Mouse (Mus musculus) liver, embryonic 12.5 days (tissue): Measurements from ENCODE around the gene Pgm5. TPM values are rescaled to one million over a fixed set of nuclear protein-coding genes. Genes with fewer than 3 reads are reported as not detected.

ENCODE experiments used
- ATAC-seq: fragments of 200-750 bp; cut with Nextera tagmentation; 2 replicates; pipeline ENCODE4 v1.8.0; 2017; ENCODE audit warnings: moderate number of reproducible peaks, mild to moderate bottlenecking, moderate library complexity
- H3K27ac ChIP-seq: fragments of 300-500 bp; sonication (generic); 2 replicates; pipeline ENCODE4 v1.5.1; 2016; ENCODE audit warnings: mild to moderate bottlenecking
- H3K27me3 ChIP-seq: fragments of 300-500 bp; sonication (generic); replicated peaks from 2 replicates; pipeline ENCODE4 v1.6.1; 2016; ENCODE audit warnings: mild to moderate bottlenecking, moderate library complexity
- H3K36me3 ChIP-seq: fragments of 300-500 bp; sonication (generic); 2 replicates; pipeline ENCODE4 v1.6.1; 2016; ENCODE audit warnings: mild to moderate bottlenecking, moderate library complexity
- H3K4me1 ChIP-seq: fragments of 300-500 bp; sonication (generic); 2 replicates; pipeline ENCODE4 v1.6.1; 2016
- H3K4me2 ChIP-seq: fragments of 300-500 bp; sonication (generic); 2 replicates; pipeline ENCODE4 v1.6.1; 2016; ENCODE audit warnings: mild to moderate bottlenecking, moderate library complexity
- H3K4me3 ChIP-seq: fragments of 300-500 bp; sonication (generic); 2 replicates; pipeline ENCODE4 v1.5.1; 2016; ENCODE audit warnings: mild to moderate bottlenecking, moderate library complexity
- H3K9ac ChIP-seq: fragments of 300-500 bp; sonication (generic); 2 replicates; pipeline ENCODE4 v1.6.1; 2016; ENCODE audit warnings: mild to moderate bottlenecking, moderate library complexity
- H3K9me3 ChIP-seq: fragments of 300-500 bp; sonication (generic); replicated peaks from 2 replicates; pipeline ENCODE4 v1.6.1; 2016; ENCODE audit warnings: mild to moderate bottlenecking, moderate library complexity
- WGBS: fragments of 180-500 bp; shearing (Covaris S2); methylation state at CpG from one replicate; pipeline ENCODE4 v1.1.7; 2016; ENCODE audit not compliant: insufficient replicate concordance; 5-methylcytosine and 5-hydroxymethylcytosine counted together
- polyA plus RNA-seq: library from polyadenylated mRNA; unstranded; fragments of >200 nt; fragmentation: Nextera tagmentation; extraction: Ambion mirVana; gene quantifications from 2 replicates; pipeline ENCODE4 v1.2.1, GENCODE M21; 2016

Gene Pgm5
- polyA plus RNA-seq, 1 experiment from 2014 or later = 0.62 TPM

DNA sequence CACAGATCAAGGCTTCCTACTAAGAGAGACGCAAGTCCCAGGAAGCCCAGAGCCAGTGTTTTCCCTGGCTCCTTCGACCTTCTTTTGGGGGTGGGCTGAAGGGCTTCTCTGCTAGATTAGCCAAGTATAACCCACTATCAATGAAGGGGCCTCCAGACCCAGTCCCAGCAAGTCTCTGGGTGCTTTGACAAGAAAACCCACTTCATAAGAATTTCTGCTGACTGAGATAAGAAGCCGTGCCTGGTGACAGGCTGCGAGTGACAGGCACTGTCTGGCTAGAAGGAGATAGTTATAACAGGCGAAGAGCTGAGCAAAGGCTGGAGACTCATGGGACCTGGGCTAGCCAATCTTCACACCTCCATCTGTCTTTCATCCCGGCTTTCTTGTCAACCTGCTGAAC lies 67.3 kb downstream of the Pgm5 start:
- Histone ChIP-seq H3K27ac (peak overlapping the region; percentile 97), H3K9me3 (no peaks in the 10 kb centered on the region), H3K27me3 (peaks cover 5% of the 10 kb centered on the region; the same call in 1 of the 2 replicates), H3K4me1 (peaks cover 59% of the 10 kb centered on the region), H3K36me3 (no peaks in the 10 kb centered on the region), H3K4me2 (peak overlapping the region; percentile 61), H3K4me3 (peak overlapping the region; percentile 16), H3K9ac (peak overlapping the region; percentile 54; the same call in 1 of the 2 replicates)
- peak; percentile 98 for ATAC-seq
- 11% methylated on average over 6 of the region's 6 CpGs for WGBS

DNA sequence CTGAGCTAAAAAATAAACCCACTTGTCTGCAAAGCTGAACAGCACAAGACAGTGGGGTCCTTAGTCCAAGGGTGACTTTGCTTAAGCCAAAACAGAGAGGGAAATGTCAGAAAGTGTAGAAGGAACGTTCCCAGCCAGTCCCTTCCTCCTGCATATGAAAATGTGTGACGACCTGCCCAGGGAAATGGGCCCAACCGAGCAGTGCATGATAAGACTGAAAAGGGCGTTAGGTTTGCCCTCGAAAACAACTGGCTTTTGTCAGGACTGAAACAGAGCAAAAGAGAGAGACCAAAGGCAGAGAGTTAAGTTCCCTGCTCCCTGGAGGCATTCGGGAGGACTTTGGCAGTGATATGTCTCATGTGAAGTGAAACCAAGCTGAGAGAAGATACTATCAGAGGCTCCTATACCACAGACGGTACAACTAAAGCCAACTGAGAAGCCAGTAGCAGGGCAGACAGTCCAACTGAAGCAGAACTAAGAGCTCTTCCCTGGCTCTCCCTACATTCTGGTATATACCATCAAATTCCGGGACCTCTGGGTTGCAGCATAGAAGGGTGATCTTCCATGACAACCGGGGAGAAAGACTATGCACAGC lies 68.0 kb downstream of the Pgm5 start:
- 23% methylated on average over 9 of the region's 9 CpGs for WGBS
- peak overlapping the region; percentile 54; the same call in 1 of the 2 replicates for H3K9ac ChIP-seq

DNA sequence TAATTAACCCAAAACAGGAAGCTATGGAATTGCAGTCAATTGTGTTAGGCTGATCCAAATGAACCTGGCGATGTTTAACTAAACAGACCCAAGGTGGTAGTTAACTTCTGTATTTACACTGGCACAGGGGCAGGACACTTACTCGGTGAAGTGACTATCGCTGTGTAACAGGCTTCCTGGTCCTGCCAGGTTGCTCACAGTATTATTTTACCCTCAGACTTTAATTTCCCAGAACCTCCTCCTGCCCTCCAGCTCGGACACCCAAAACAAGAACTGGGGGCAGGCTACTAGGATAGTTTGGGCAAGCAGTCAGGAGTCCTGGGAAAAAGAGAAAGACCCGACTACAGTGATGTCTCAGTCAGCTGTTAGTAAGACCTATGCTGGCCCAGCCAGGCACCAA lies 68.8 kb downstream of the Pgm5 start:
- H3K4me2 ChIP-seq = peak overlapping the region; percentile 61; the same call in 1 of the 2 replicates
- H3K27me3 ChIP-seq = peaks cover 6% of the 10 kb centered on the region; the same call in 1 of the 2 replicates
- no peak overlapping the region for H3K4me3 ChIP-seq
- ATAC-seq = no peak
- 0 out of 2 replicates have a peak overlapping the region, but pooled peaks have one; percentile 24 for H3K9ac ChIP-seq
- H3K4me1 ChIP-seq = peaks cover 60% of the 10 kb centered on the region
- 63% methylated on average over 5 of the region's 5 CpGs for WGBS
- peak overlapping the region; percentile 97; the same call in 1 of the 2 replicates for H3K27ac ChIP-seq
- H3K36me3 ChIP-seq = no peaks in the 10 kb centered on the region
- no peaks in the 10 kb centered on the region for H3K9me3 ChIP-seq

More for the DNA sequence above, 68.0 kb downstream of the Pgm5 start:
- no peaks in the 10 kb centered on the region for H3K36me3 ChIP-seq
- peak overlapping the region; percentile 61 for H3K4me2 ChIP-seq
- H3K27ac ChIP-seq = peak overlapping the region; percentile 97
- H3K27me3 ChIP-seq = peaks cover 5% of the 10 kb centered on the region
- peaks cover 63% of the 10 kb centered on the region for H3K4me1 ChIP-seq
- peak overlapping the region; percentile 16 for H3K4me3 ChIP-seq
- ATAC-seq = peak; percentile 36
- no peaks in the 10 kb centered on the region for H3K9me3 ChIP-seq

DNA sequence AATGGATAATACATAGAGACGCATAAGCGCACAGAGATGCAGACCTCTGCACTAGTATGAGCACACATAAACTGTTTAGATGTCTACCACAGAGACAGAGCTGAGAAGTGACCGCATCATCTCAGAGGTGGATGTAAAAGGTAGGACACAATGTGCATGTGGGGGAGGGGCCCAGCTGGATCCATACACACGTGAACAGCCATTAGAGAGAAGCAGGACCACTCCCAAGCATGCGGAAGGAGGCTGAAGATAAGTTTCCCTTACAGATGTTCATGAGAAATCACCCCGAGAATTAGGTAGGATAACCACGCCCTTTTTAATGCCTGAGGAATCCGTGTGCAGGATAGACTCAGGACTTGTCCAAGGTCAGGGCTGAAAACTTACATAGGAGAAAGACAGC lies 75.8 kb downstream of the Pgm5 start:
- peaks cover 14% of the 10 kb centered on the region for H3K4me1 ChIP-seq
- peak; percentile 59 for ATAC-seq
- WGBS = 60% methylated on average over 8 of the region's 8 CpGs
- no peaks in the 10 kb centered on the region for H3K36me3 ChIP-seq
- peaks cover 5% of the 10 kb centered on the region for H3K27me3 ChIP-seq
- H3K4me2 ChIP-seq = no peak overlapping the region
- no peaks in the 10 kb centered on the region for H3K9me3 ChIP-seq
- no peak overlapping the region for H3K4me3 ChIP-seq
- no peak overlapping the region for H3K27ac ChIP-seq
- no peak overlapping the region for H3K9ac ChIP-seq

DNA sequence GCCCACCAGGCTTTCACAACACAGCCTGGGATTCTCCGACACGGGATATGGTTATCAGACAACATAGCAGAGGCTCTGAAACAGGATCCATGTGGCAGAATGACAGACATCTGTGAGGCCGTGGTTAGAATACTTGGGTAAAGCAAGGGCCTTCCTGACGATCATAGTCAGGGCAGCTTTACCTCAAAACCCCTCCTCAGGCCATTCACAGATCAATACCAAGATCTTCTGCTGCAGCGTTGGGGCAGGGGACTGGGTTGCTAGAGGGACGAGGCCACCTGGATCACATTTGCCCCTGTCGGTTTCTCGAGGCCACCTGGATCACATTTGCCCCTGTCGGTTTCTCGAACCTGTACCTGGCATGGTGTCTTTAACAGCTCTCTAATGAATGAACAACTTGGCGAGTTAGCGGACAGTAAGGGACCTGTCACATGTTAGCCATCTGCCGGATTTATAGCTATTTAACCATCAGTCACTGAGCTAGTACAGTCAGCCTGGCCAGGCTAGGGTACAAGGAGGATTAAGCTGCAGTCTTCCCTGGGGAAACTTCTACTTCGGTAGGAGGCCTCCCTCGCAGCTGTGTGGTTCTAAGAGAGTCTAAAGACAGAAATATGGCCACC lies 76.5 kb downstream of the Pgm5 start:
- ATAC-seq = no peak
- H3K27ac ChIP-seq = no peak overlapping the region; the same call in 1 of the 2 replicates
- H3K36me3 ChIP-seq = no peaks in the 10 kb centered on the region

DNA sequence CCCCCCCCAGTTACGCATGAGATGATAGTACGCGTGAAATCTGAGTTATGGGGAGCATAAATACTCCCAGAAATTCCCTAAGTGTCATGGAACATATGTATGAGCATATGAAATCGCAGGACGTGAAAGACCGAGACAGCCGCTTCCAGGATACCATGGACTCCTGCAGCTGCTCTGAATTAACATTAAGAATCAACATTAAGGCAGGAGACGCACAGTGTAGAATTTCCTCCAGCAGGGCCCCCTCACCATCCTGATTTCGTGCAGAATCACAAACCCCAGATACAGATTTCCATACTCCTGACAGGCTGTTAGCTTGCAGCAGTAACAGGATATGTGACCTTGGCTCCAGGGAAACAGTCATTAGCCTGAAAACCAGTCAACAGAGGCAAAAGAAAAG lies 77.9 kb downstream of the Pgm5 start:
- Histone ChIP-seq H3K9me3 (no peaks in the 10 kb centered on the region), H3K27me3 (peaks cover 5% of the 10 kb centered on the region), H3K4me3 (no peak overlapping the region), H3K27ac (no peak overlapping the region), H3K4me2 (no peak overlapping the region), H3K36me3 (no peaks in the 10 kb centered on the region), H3K9ac (no peak overlapping the region), H3K4me1 (peaks cover 10% of the 10 kb centered on the region)
- ATAC-seq = no peak
- 68% methylated on average over 9 of the region's 9 CpGs for WGBS

More for the DNA sequence above, 76.5 kb downstream of the Pgm5 start:
- 69% methylated on average over 15 of the region's 15 CpGs for WGBS
- no peak overlapping the region for H3K9ac ChIP-seq
- peaks cover 5% of the 10 kb centered on the region for H3K27me3 ChIP-seq
- no peak overlapping the region for H3K4me3 ChIP-seq
- peaks cover 14% of the 10 kb centered on the region for H3K4me1 ChIP-seq
- H3K9me3 ChIP-seq = no peaks in the 10 kb centered on the region
- H3K4me2 ChIP-seq = no peak overlapping the region

DNA sequence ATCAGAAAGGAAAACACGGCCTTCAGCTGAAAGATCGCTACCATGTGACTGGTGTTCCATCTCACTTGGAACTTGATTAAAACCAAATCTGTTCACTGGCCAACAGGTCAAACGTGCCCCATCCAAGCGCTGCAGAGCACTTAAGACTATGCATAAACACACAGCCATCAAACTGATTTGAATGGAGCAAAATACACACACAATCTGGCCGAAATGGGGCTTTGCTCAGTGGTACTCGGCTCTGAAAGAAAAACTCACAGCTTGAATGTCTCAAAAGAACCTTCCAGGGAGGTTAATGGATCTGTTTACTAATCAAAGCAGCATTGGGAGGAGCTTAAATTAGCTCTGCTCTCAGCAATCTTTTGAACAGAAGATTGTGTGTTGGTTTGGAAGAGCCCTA lies 81.7 kb downstream of the Pgm5 start:
- Histone ChIP-seq H3K4me1 (no peaks in the 10 kb centered on the region), H3K9ac (no peak overlapping the region), H3K4me3 (no peak overlapping the region), H3K27ac (no peak overlapping the region), H3K4me2 (no peak overlapping the region), H3K36me3 (no peaks in the 10 kb centered on the region), H3K9me3 (no peaks in the 10 kb centered on the region), H3K27me3 (peaks cover 10% of the 10 kb centered on the region; the same call in 1 of the 2 replicates)
- 51% methylated on average over 6 of the region's 6 CpGs for WGBS
- ATAC-seq = no peak

DNA sequence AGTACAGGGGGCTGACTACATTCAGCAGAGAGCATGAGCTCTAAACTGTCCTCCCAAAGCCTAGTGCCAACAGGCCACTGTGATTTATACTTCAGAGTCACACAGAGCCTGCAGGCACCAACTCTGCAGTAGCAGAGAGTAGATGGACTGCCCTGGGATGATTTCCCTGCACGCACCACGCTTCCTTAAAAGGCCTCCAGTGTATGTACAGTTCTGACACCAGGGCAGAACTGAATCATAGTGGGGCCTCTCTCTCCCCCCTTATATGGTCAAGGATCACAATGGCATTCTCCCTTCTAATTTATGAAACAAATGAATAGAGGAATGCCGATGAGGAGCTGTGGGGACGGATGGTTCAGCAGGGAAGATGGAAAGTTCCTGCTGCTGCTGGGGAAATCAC lies 91.3 kb downstream of the Pgm5 start:
- Histone ChIP-seq H3K4me3 (no peak overlapping the region), H3K27me3 (no peaks in the 10 kb centered on the region), H3K27ac (no peak overlapping the region), H3K4me1 (no peaks in the 10 kb centered on the region), H3K9ac (no peak overlapping the region), H3K36me3 (no peaks in the 10 kb centered on the region), H3K9me3 (no peaks in the 10 kb centered on the region), H3K4me2 (no peak overlapping the region)
- ATAC-seq = no peak
- 75% methylated on average over 4 of the region's 4 CpGs for WGBS

DNA sequence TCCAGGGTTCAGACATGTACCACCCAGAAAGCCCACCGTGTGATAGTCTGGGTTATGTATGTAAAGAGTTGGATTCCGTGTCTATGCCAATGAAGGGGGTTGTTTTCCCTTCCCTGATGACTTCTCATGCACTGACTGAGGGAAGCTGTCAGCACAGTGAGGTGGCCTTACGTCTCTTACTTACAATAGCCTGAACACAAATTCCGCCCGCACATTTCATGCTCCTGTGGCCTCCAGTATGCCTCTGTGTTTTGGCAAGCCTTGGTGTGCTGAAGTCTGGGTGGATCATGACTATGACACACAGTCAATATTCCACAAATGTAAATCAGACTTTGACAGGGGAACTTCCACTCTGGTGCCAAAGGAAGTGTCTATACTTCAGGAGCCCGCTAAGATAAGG lies 94.3 kb downstream of the Pgm5 start:
- no peak for ATAC-seq

DNA sequence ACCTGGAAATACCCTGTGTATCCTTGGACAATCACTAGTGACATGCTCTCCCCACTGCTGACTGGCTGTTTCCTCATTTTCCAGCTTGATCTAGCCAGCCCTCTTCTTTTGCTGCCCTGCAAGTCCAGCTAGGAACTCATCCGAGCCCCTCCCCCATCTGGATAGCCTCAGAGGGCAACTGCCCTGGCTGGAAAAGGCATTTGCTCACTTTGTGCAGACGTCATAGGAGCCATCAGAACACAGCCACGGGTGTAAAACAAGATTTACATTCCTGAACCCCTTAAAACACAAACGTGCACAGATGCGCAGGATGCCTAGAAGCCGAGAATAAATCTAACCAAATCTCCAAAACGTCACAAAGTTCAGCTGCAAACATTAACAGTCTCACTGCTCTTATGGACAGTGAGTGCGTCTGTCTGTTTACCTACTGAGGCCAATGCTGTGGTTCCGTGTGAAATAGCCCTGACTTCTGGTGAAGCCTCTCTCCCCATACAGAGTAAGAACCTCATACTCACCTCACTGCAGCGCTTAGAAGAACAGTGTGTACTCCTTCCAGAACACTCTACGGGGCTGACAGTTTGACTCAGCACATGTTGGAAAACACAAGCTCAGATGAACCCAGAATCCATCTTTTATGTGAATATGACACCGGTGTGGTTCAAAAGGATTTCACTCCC lies 99.0 kb downstream of the Pgm5 start:
- peaks cover 5% of the 10 kb centered on the region; the same call in 1 of the 2 replicates for H3K27me3 ChIP-seq
- no peak overlapping the region for H3K4me3 ChIP-seq
- H3K36me3 ChIP-seq = no peaks in the 10 kb centered on the region
- no peaks in the 10 kb centered on the region for H3K9me3 ChIP-seq
- no peaks in the 10 kb centered on the region for H3K4me1 ChIP-seq
- no peak for ATAC-seq
- no peak overlapping the region for H3K27ac ChIP-seq
- H3K4me2 ChIP-seq = no peak overlapping the region
- no peak overlapping the region for H3K9ac ChIP-seq
- 67% methylated on average over 12 of the region's 12 CpGs for WGBS

More for the DNA sequence above, 94.3 kb downstream of the Pgm5 start:
- no peaks in the 10 kb centered on the region for H3K36me3 ChIP-seq
- H3K9me3 ChIP-seq = no peaks in the 10 kb centered on the region
- no peaks in the 10 kb centered on the region for H3K4me1 ChIP-seq
- 69% methylated on average over 6 of the region's 6 CpGs for WGBS
- no peak overlapping the region for H3K4me2 ChIP-seq
- no peak overlapping the region for H3K27ac ChIP-seq
- H3K4me3 ChIP-seq = no peak overlapping the region
- no peaks in the 10 kb centered on the region for H3K27me3 ChIP-seq
- no peak overlapping the region for H3K9ac ChIP-seq

DNA sequence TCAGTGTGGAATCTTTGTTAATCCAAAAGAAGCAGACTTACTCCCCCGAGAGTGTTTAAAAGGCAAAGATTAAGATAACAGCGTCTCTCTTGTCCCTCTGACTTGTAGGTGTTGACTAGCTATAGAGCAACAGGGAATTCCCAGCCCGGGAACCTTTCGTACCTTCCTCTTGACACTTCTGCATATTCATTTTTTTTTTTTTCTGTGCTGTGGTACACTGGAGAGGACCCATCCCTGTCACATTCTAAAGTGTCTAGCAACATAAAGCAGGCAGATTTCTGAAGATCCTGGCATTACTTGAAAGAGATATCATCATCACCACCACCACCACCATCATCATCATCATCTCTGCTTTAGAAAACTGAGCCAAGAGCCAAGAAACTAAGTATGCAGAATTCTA lies 105.0 kb downstream of the Pgm5 start:
- no peak for ATAC-seq
- H3K36me3 ChIP-seq = no peaks in the 10 kb centered on the region
- H3K9me3 ChIP-seq = no peaks in the 10 kb centered on the region
- H3K4me1 ChIP-seq = peaks cover 4% of the 10 kb centered on the region; the same call in 1 of the 2 replicates
- no peak overlapping the region for H3K27ac ChIP-seq
- no peak overlapping the region for H3K9ac ChIP-seq
- 45% methylated on average over 4 of the region's 4 CpGs for WGBS
- no peak overlapping the region for H3K4me3 ChIP-seq
- H3K27me3 ChIP-seq = peaks cover 10% of the 10 kb centered on the region; the same call in 1 of the 2 replicates
- no peak overlapping the region for H3K4me2 ChIP-seq

DNA sequence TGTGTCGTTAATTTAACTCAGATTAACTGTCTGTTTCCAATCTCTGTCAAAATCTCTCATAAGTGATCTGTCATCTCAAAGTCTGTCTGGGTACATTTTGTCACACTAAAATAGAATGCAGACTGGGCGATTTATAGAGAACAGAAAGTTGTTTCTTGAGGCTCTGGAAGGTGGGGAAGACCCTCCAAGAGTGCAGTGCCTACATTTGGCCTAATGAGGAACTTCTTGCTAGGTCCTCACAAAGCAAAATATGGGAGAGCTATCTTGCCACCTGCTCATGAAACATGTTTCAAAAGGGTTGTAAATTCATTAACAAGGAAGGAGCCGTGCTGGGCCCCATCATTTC lies 107.2 kb downstream of the Pgm5 start:
- Histone ChIP-seq H3K4me1 (peaks cover 4% of the 10 kb centered on the region; the same call in 1 of the 2 replicates), H3K4me2 (no peak overlapping the region), H3K9me3 (no peaks in the 10 kb centered on the region), H3K27ac (no peak overlapping the region), H3K36me3 (no peaks in the 10 kb centered on the region), H3K27me3 (peaks cover 5% of the 10 kb centered on the region; the same call in 1 of the 2 replicates), H3K4me3 (no peak overlapping the region), H3K9ac (no peak overlapping the region)
- no peak for ATAC-seq
- 58% methylated on average over 3 of the region's 3 CpGs for WGBS
